Mouse (Mus musculus) left cerebral cortex, adult 6 months (tissue): ENCODE results near the gene Ier5l. TPM values are rescaled to one million over a fixed set of nuclear protein-coding genes. Genes with fewer than 3 reads are reported as not detected.

ENCODE experiments used
- long read RNA-seq, 2 experiments: library from polyadenylated mRNA; unstranded; transcript quantifications; one replicate each; pipeline ENCODE4 v2.0.0; 2019 to 2020
- polyA plus RNA-seq: library from polyadenylated mRNA; unstranded; fragments of <200 nt; fragmentation: Nextera tagmentation; gene quantifications from 2 replicates; pipeline ENCODE4 v1.2.3, GENCODE M21; 2021

The Ier5l gene
- polyA plus RNA-seq, result 4.1 and 8.4 TPM in 2 replicates
- long read RNA-seq, experiment 1, partial matches to known transcripts, result 0 of 4 reads
- long read RNA-seq, experiment 1, other reads (novel, unspliced or antisense), result 0 of 4 reads
- long read RNA-seq, experiment 2, transcript Ier5l-201 (1 exons, 2,683 nt), result major isoform, 24 of 24 reads
- long read RNA-seq, experiment 2, partial matches to known transcripts, result 0 of 24 reads
- long read RNA-seq, experiment 2, other reads (novel, unspliced or antisense), result 0 of 24 reads

DNA sequence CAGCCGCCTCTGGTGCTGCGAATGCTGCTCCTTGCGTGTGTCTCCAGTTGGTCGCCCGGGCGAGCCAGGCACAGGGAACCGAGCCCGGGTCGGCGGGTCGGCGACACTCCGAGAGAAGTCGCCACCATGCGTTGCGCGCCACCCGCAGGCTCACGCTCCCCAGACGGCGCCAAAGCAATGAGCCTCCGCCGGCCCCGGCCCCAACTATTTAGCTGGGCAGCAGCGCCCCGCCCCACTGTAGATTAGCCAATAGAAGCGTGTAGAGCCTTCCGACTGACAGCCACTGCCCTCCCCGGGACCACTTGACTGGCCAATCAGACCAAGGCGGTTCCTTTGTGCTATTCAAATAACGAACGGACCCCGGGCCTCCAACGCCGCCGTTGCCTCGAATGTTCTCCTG, at the start of gene Ier5l:
Ier5l (minus strand) TSS at position 181 of the 400 bp plus-strand sequence.

Other genes starting within 250 kb of the Ier5l start
- 41.0 and 44.2 TPM in 2 replicates for gene Lrrc8a, start 236.5 kb downstream of the Ier5l start, polyA plus RNA-seq
- gene Gm28035, start 233.7 kb downstream of the Ier5l start, polyA plus RNA-seq, result 0.04 and 0.09 TPM in 2 replicates
- 10.2 and 14.2 TPM in 2 replicates for gene Phyhd1, start 208.0 kb downstream of the Ier5l start, polyA plus RNA-seq
- not detected in 2 replicates for gene Gm28038, start 193.2 kb downstream of the Ier5l start, polyA plus RNA-seq
- gene Dolk, start 187.9 kb downstream of the Ier5l start, polyA plus RNA-seq, result 26.3 and 30.3 TPM in 2 replicates
- gene Nup188, start 187.8 kb downstream of the Ier5l start, polyA plus RNA-seq, result 6.7 and 8.8 TPM in 2 replicates
- gene Sh3glb2, start 114.9 kb downstream of the Ier5l start, polyA plus RNA-seq, result 217 and 227 TPM in 2 replicates
- gene Miga2, start 110.0 kb downstream of the Ier5l start, polyA plus RNA-seq, result 26.9 and 27.7 TPM in 2 replicates
- 17.6 and 18.3 TPM in 2 replicates for gene Dolpp1, start 82.0 kb downstream of the Ier5l start, polyA plus RNA-seq
- 25.7 and 29.0 TPM in 2 replicates for gene Crat, start 58.4 kb downstream of the Ier5l start, polyA plus RNA-seq
- 124 and 158 TPM in 2 replicates for gene Ptpa, start 58.2 kb downstream of the Ier5l start, polyA plus RNA-seq
- gene Cstad, start 120.8 kb upstream of the Ier5l start, polyA plus RNA-seq, result 5.9 and 9.5 TPM in 2 replicates